Mouse (Mus musculus) embryonic fibroblast, embryonic 13.5 days (primary cell): ENCODE results near the gene Tenm2. TPM values are rescaled to one million over a fixed set of nuclear protein-coding genes. Genes with fewer than 3 reads are reported as not detected.

Source experiments
- H3K27ac ChIP-seq: 2 replicates; pipeline ENCODE4 v1.5.1; 2012; ENCODE audit warnings: low read length, control low read depth, inconsistent platforms; ENCODE audit not compliant: insufficient read depth
- H3K4me1 ChIP-seq: 2 replicates; pipeline ENCODE4 v1.6.1; 2011; ENCODE audit warnings: low read length; ENCODE audit not compliant: control insufficient read depth, insufficient read depth
- H3K4me3 ChIP-seq: 2 replicates; pipeline ENCODE4 v1.5.1; 2011; ENCODE audit warnings: mild to moderate bottlenecking, control low read depth, low read length; ENCODE audit not compliant: insufficient read depth
- CTCF ChIP-seq: IDR thresholded peaks from 2 replicates; pipeline ENCODE4 v1.5.1; 2011; ENCODE audit warnings: mild to moderate bottlenecking, control low read depth, low read length, moderate library complexity, borderline replicate concordance; ENCODE audit not compliant: insufficient read depth
- POLR2A ChIP-seq: IDR thresholded peaks from 2 replicates; pipeline ENCODE4 v1.6.1; 2011; ENCODE audit warnings: low read depth, mild to moderate bottlenecking, control low read depth, low read length, moderate library complexity
- polyA plus RNA-seq: library from polyadenylated mRNA; stranded (reverse); fragments of >200 nt; gene quantifications from 2 replicates; pipeline ENCODE4 v1.2.4, GENCODE M21; 2011; ENCODE audit warnings: low read depth; ENCODE audit not compliant: missing spikeins, insufficient read length

The Tenm2 gene
- polyA plus RNA-seq, 1 experiment, result 0.05 TPM

- H3K4me1 ChIP-seq, result no peaks in the 10 kb centered on the region; the same call in 1 of the 2 replicates
- no peak overlapping the region for H3K4me3 ChIP-seq
- TF ChIP-seq CTCF, result no peak
- no peak for TF ChIP-seq POLR2A
- H3K27ac ChIP-seq, result no peak overlapping the region
These were observed 1198.5 kb downstream of the Tenm2 start for GRCm38 (mm10) chr11:36037311-36037710.

GRCm38 (mm10) chr11:36036061-36036695 is 1199.6 kb downstream of the Tenm2 start:
- H3K27ac ChIP-seq, result no peak overlapping the region
- H3K4me3 ChIP-seq, result no peak overlapping the region

GRCm38 (mm10) chr11:36031751-36032150 is 1204.0 kb downstream of the Tenm2 start:
- Histone ChIP-seq H3K27ac (no peak overlapping the region), H3K4me1 (peaks cover 5% of the 10 kb centered on the region; the same call in 1 of the 2 replicates), H3K4me3 (no peak overlapping the region)
- no peak for TF ChIP-seq CTCF
- no peak for TF ChIP-seq POLR2A

More at GRCm38 (mm10) chr11:36036061-36036695, 1199.6 kb downstream of the Tenm2 start:
- peaks cover 5% of the 10 kb centered on the region; the same call in 1 of the 2 replicates for H3K4me1 ChIP-seq
- no peak for TF ChIP-seq CTCF

GRCm38 (mm10) chr11:36020009-36020408 is 1215.8 kb downstream of the Tenm2 start:
- Histone ChIP-seq H3K27ac (no peak overlapping the region), H3K4me1 (no peaks in the 10 kb centered on the region), H3K4me3 (no peak overlapping the region)
- TF ChIP-seq CTCF (no peak), POLR2A (no peak)

GRCm38 (mm10) chr11:36013179-36013578 is 1222.6 kb downstream of the Tenm2 start:
- Histone ChIP-seq H3K4me1 (peaks cover 6% of the 10 kb centered on the region; the same call in 1 of the 2 replicates), H3K27ac (no peak overlapping the region), H3K4me3 (no peak overlapping the region)
- TF ChIP-seq POLR2A (no peak), CTCF (no peak)

- Histone ChIP-seq H3K27ac (no peak overlapping the region), H3K4me1 (peaks cover 6% of the 10 kb centered on the region; the same call in 1 of the 2 replicates), H3K4me3 (no peak overlapping the region)
- no peak for TF ChIP-seq POLR2A
- no peak for TF ChIP-seq CTCF
These were observed 1226.2 kb downstream of the Tenm2 start for GRCm38 (mm10) chr11:36009281-36010208.

- no peak overlapping the region for H3K27ac ChIP-seq
- no peak overlapping the region for H3K4me3 ChIP-seq
- TF ChIP-seq CTCF (no peak), POLR2A (no peak)
- peaks cover 5% of the 10 kb centered on the region; the same call in 1 of the 2 replicates for H3K4me1 ChIP-seq
These were observed 1232.9 kb downstream of the Tenm2 start for GRCm38 (mm10) chr11:36002900-36003299.

- H3K4me3 ChIP-seq, result 0 out of 2 replicates have a peak overlapping the region, but pooled peaks have one; percentile 4
- H3K27ac ChIP-seq, result no peak overlapping the region
- peaks cover 6% of the 10 kb centered on the region; the same call in 1 of the 2 replicates for H3K4me1 ChIP-seq
- TF ChIP-seq POLR2A (no peak), CTCF (peak; percentile 69; the same call in 1 of the 2 replicates)
These were observed 1234.3 kb downstream of the Tenm2 start for GRCm38 (mm10) chr11:36001282-36001970.

GRCm38 (mm10) chr11:36000585-36001281 is 1235.0 kb downstream of the Tenm2 start:
- H3K27ac ChIP-seq, result no peak overlapping the region
- TF ChIP-seq POLR2A (no peak), CTCF (no peak)

More at GRCm38 (mm10) chr11:36000585-36001281, 1235.0 kb downstream of the Tenm2 start:
- Histone ChIP-seq H3K4me1 (peaks cover 6% of the 10 kb centered on the region; the same call in 1 of the 2 replicates), H3K4me3 (0 out of 2 replicates have a peak overlapping the region, but pooled peaks have one; percentile 4)
